Mouse (Mus musculus) bone marrow macrophage, adult 2 months (primary cell): Measurements from ENCODE around the gene Fam57b. TPM values are rescaled to one million over a fixed set of nuclear protein-coding genes. Genes with fewer than 3 reads are reported as not detected.

Source experiments
- H3K27ac ChIP-seq: 2 replicates; pipeline ENCODE4 v1.5.1; 2012; ENCODE audit warnings: low read depth, low read length; ENCODE audit not compliant: insufficient read depth
- H3K4me1 ChIP-seq: 2 replicates; pipeline ENCODE4 v1.6.1; 2012; ENCODE audit warnings: low read length; ENCODE audit not compliant: control insufficient read depth, insufficient read depth
- H3K4me3 ChIP-seq: 2 replicates; pipeline ENCODE4 v1.5.1; 2012; ENCODE audit warnings: mild to moderate bottlenecking, low read length, moderate library complexity; ENCODE audit not compliant: insufficient read depth
- CTCF ChIP-seq: IDR thresholded peaks from 2 replicates; pipeline ENCODE4 v1.5.1; 2012; ENCODE audit warnings: low read depth, mild to moderate bottlenecking, low read length, moderate library complexity
- POLR2A ChIP-seq: IDR thresholded peaks from 2 replicates; pipeline ENCODE4 v1.6.1; 2012; ENCODE audit warnings: mild to moderate bottlenecking, low read depth, low read length, borderline replicate concordance
- polyA plus RNA-seq: library from polyadenylated mRNA; stranded (reverse); fragments of >200 nt; gene quantifications from 2 replicates; pipeline ENCODE4 v1.2.4, GENCODE M21; 2012; ENCODE audit not compliant: missing spikeins, insufficient read depth, insufficient read length

Fam57b gene
- polyA plus RNA-seq, 1 experiment = 0.74 TPM

DNA sequence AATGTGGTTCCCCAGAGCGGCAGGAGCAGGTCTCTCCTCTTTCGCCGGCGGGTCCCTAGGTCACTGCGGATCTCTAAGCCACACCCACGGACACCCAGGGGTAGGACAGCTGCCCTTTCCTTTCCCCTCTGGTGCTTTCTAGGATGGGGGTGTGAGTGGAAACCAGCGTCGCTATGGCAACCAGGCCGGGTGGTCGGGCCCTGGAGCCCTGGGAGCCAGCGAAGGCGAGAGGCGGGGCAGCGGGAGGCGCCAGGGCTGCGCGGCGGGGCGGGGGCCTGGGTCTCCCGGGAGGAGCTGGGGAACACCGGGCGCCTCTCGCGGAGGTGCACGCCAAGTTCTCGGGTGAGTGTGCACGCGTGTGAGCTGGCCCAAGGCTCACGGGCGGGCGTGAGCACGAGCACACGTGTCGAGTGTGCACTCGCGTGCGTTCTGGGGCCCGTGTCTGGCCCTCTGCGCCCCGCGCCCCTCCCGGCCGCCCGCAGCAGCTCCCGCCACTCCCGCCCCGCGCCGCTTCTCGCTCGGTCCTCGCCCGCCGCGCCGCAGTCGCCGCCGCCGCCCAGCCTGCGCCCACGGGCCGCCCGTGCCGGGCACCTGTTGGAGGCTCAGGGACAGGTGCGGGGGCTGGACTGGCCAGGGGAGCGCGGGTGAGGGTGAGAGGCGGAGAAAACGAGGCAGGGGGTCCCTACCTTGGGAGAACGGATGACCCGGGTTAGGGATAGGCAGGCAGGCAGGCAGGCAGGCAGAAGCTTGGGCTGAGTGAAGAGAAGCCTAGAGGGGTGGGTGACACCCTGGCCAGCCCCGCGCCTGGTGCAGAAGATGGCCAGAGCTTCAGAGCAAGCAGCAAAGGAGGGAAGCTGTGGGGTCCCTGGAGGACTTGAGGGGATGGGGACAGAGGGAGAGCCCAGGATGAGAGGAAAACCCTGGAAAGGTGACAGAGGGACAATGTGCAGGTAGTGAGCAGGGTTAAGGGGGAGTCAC is 50.2 kb downstream of the Fam57b start:
- H3K4me3 ChIP-seq = peak overlapping the region; percentile 42
- no peak overlapping the region for H3K27ac ChIP-seq
- H3K4me1 ChIP-seq = no peaks in the 10 kb centered on the region
- TF ChIP-seq CTCF (no peak), POLR2A (no peak)

DNA sequence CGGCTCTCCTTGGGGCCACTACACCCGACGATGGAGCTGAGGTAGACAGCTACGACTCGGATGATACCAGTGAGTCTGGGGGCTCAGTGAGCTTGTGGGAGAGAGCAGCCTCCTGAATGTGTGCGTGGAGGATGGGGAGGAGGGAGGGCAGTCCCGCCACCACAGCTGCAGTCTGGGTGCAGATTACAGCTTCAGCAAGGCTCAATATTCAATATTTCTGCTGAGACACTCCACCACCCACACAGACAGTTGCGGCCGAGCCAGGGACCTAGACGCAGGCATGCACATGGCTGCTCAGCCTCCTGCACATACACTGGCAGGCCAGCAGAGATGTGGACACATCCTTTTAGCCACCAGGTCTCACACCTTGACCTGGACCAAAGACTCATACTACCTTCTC is 51.3 kb downstream of the Fam57b start:
- TF ChIP-seq CTCF (no peak), POLR2A (no peak)

DNA sequence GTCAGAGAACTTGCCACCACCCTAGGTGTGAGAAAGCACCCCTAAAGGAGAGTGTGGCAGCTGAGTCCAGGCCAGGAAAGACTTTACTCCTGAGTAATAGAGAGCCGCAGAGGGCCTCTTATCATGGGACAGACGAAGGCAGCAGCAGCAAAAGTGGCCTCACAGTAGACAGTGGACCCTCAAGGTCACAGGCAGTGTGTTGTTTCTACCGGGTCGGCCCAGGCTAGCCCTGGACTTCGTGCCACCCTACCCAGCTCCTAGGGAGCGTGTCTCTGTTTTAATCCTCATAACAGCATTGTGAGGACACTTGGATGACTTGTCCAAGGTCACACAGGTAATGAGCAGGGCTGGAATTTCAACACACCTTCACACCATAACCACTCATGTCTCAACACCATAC is 52.7 kb downstream of the Fam57b start:
- TF ChIP-seq CTCF (no peak), POLR2A (no peak)
- Histone ChIP-seq H3K4me1 (no peaks in the 10 kb centered on the region), H3K27ac (no peak overlapping the region), H3K4me3 (no peak overlapping the region)

More for the DNA sequence above, 51.3 kb downstream of the Fam57b start:
- no peak overlapping the region for H3K27ac ChIP-seq
- H3K4me1 ChIP-seq = no peaks in the 10 kb centered on the region
- no peak overlapping the region for H3K4me3 ChIP-seq

DNA sequence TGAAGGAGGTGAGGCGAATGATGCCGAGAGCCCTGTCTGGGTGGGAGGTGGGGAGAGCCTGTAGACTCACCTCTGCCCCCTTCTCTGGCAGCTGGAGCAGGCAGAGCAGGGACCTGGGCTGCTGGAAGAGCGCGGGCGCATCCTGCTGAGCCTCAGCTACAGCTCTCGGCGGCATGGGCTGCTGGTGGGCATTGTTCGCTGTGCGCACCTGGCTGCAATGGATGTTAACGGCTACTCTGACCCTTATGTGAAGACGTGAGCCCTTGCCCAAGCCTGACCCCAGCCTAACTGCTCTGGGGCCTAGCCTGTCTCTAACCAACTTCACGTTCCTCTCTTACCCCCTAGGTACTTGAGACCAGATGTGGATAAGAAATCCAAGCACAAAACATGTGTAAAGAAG is 53.7 kb downstream of the Fam57b start:
- Histone ChIP-seq H3K4me3 (no peak overlapping the region), H3K27ac (no peak overlapping the region), H3K4me1 (no peaks in the 10 kb centered on the region)
- TF ChIP-seq CTCF (no peak), POLR2A (no peak)

DNA sequence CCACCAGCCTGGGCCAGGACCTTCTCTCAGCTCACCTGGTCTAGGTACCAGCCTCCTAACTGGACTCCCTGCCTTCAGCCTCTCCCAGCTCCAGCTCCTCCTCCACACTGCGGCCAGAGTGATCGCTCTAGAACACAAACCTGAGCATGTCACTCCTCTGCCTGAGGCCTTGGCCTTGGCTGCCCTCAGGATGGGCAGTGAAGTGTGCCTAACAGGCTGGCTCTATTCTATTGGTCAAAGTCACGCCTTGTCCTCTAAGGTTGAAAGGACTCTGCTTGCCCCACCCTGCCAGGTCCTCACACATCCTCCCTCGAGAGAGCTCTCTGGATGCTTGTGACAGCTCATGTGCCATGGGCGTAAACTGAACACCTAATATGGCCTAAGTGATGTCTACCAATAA is 56.0 kb downstream of the Fam57b start:
- Histone ChIP-seq H3K4me3 (no peak overlapping the region), H3K27ac (no peak overlapping the region), H3K4me1 (no peaks in the 10 kb centered on the region)
- no peak for TF ChIP-seq CTCF
- TF ChIP-seq POLR2A = no peak

DNA sequence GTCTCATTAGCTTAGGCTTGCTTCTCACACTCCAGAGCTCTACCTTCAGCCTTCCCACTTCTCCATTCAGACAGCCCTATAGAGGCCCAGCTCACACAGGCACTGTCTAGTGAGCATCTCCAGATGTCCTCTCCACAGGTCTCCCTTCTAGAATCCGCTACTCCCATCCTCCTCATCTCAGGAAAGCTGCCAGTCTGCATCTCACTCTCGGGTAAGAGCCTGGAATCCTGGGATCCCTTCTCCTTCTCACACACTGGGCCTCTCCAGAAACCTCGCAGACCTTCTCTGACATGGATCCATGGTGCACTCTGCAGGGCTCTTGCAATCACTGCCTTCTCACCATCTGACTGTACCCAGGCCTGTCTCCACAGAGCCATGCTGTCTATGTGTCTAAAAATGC is 58.2 kb downstream of the Fam57b start:
- Histone ChIP-seq H3K27ac (no peak overlapping the region), H3K4me3 (no peak overlapping the region), H3K4me1 (no peaks in the 10 kb centered on the region)
- no peak for TF ChIP-seq CTCF
- TF ChIP-seq POLR2A = no peak

DNA sequence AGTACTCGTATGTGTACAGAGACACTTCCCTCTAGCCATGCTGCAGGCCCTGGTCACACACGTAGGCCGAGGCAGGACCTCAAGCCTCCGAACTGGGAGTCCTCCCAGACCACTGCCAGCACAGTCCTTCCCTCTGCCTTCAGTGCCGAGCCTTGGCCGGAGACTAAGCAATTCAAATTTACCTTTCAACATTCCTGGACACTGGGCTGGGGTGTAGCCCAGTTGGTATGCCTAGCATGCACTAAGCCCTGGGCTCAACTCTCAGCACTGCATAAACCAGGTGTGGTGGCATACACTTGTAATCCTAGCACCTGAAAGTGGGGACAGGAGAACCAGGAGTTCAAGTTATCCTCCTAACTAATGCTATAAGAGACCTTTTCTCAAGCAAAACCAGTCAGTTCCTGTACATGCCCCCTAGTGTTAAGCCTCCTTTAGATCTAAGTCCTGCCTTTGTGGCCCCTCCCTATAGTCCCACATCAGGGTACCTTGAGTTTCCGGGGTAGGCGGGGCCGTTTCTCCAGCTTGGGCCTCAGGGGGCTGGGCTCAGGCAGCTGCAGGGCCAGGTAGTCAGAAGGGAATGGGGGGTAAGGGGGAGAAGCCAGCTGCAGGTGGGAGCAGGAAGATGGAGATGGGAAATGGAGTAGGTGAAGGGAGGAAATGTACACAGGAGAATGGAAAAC is 59.4 kb downstream of the Fam57b start:
- Histone ChIP-seq H3K27ac (no peak overlapping the region), H3K4me1 (no peaks in the 10 kb centered on the region), H3K4me3 (no peak overlapping the region)
- no peak for TF ChIP-seq POLR2A
- TF ChIP-seq CTCF = no peak

DNA sequence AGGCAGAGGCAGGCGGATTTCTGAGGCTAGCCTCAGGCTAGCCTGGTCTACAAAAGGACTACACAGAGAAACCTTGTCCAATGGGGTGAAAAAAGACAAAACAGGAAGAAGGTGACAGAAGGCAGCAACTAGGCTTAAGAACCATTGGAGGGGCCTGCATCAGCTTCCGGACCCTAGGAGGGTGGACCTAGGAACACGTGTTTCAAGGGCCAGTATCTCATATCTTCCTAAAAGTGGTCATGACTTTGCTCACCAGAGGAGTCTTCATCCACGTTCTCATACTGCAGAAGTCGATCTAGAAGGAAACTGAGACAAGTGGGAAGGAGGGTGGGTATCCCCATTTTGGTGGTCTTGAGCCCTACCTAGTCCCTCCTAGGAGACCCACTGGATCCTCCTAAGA is 63.5 kb downstream of the Fam57b start:
- TF ChIP-seq CTCF (no peak), POLR2A (no peak)
- peak overlapping the region; percentile 83 for H3K4me3 ChIP-seq
- H3K4me1 ChIP-seq = peaks cover 8% of the 10 kb centered on the region
- H3K27ac ChIP-seq = peak overlapping the region; percentile 64

DNA sequence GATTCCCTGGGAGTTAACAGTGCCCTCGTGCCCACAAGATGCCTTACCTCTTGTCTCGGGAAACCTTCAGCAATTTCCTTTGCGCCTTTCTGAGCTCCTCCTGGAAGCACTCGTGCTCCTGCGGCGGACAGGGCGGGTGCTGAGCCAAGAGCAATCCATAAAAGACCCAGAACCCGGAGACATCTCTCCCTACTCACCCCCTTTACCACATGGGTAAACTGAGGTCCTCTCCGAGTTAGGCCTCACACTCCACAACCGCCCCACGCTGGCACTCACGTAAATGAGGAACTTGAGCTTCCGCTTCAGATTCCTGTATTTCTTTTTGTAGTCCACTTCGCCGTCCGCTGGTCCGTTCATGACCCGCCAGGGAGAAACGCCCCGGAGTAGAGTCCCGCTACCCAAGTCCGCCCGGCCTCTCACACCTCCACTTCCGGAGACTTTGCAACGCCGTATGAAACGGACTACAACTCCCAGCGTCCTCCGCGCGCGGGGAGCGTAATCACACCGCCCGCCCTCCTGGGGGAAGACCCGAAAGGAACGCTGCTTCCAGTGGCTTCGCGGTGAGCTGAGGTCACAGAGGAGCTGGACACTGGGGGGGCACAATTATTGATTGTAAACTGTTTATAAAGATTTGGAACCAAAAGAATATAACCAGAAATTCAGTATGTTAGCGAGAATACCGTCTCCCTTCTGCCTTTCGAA is 64.1 kb downstream of the Fam57b start, which contains the start of gene Hirip3:
TSS of gene Hirip3 (plus strand) at position 544 of the 702 bp plus-strand sequence.
- Histone ChIP-seq H3K4me3 (peak within 1 kb of the TSS; percentile 83), H3K4me1 (peaks cover 8% of the 10 kb centered on the region), H3K27ac (peak within 1 kb of the TSS; percentile 64)
- TF ChIP-seq POLR2A (no peak; the same call in 1 of the 2 replicates), CTCF (no peak)

DNA sequence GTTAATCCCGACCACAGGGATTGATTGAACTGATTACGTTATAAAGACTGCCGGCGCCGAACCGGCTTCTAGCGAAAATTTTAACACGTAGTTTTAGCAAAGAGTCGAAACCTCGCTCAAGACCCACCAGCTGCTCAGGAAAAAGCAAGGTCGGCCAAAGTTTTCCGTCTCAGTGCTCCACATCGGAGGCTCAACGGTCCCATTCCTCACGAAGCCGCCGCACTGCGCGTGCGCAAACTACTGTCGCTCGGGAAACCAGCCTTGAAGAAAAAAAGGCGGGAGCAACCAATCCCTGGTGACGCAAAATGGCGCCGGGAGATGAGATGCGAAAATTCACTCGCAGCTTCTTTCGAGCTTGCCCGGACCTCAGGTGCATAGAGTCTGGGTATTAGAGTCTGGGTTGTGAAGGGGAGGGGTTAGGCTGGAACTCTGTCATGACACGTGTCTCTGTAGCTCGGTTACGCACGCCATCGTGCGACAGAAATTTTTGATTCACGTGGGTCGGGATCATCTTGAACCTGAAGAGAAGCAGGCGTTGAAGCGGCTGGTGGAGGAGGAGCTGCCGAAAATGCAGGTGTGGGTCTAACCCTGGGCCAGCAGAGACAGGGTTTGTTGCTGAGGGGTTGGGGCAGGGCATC is 64.8 kb downstream of the Fam57b start, which contains the start of gene Ino80e:
TSS of gene Ino80e (minus strand) at position 231 of the 638 bp plus-strand sequence.
- Histone ChIP-seq H3K4me3 (peak within 1 kb of the TSS; percentile 83), H3K4me1 (peaks cover 8% of the 10 kb centered on the region), H3K27ac (peak within 1 kb of the TSS; percentile 64)
- TF ChIP-seq POLR2A = no peak
- no peak for TF ChIP-seq CTCF
